Mouse (Mus musculus): ENCODE results near the gene Psmb7. TPM values are rescaled to one million over a fixed set of nuclear protein-coding genes. Genes with fewer than 3 reads are reported as not detected.

The Psmb7 gene
- polyA plus RNA-seq, 1 experiment from 2014 or later, result 299 TPM

DNA sequence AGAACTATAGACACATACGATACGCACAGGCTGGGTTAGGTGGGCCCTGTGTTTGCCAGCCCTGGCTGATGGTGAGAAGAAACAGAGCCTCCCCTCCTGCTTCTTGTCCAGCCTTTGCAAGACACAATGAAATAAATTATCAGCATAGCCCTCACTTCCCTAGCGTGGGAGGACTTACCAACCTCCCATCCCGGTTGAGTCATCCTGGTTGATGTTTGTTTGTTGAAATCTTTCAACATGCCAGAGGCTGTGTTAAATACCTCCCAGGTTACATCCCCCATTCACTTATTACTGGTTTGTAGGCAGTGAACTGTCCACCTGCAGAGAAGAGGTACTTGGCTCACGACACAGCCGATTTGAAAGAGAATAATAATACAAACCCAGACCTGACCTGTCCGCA, 3.8 kb upstream of the Psmb7 start:
- no peak; the same call in 1 of the 2 replicates for ATAC-seq
- H3K27me3 ChIP-seq (replicated peaks; ENCODE audit: control insufficient read depth, insufficient read depth, low read length), result no peaks in the 10 kb centered on the region
- no peak overlapping the region for H3K9ac ChIP-seq (ENCODE audit: low read depth, low read length)
- H3K4me3 ChIP-seq (ENCODE audit: low read length), result no peak overlapping the region
- 0 out of 2 replicates have a peak overlapping the region, but pooled peaks have one; percentile 14 for H3K27ac ChIP-seq (ENCODE audit: low read depth, low read length)
- no peaks in the 10 kb centered on the region for H3K9me3 ChIP-seq (ENCODE audit: control insufficient read depth, low read length)
- no peak overlapping the region for H3K4me2 ChIP-seq (ENCODE audit: low read length)
- peaks cover 17% of the 10 kb centered on the region for H3K4me1 ChIP-seq (ENCODE audit: control insufficient read depth, insufficient read depth, low read depth, low read length)
- H3K36me3 ChIP-seq (ENCODE audit: control insufficient read depth, insufficient read depth, low read length), result no peaks in the 10 kb centered on the region
- 76% methylated on average over 7 of the region's 7 CpGs for WGBS

GRCm38 (mm10) chr2:38647201-38647606, 3.3 kb upstream of the Psmb7 start:
- Histone ChIP-seq H3K36me3 (ENCODE audit: control insufficient read depth, insufficient read depth, low read length) (no peaks in the 10 kb centered on the region), H3K4me1 (ENCODE audit: control insufficient read depth, insufficient read depth, low read depth, low read length) (peaks cover 20% of the 10 kb centered on the region), H3K9me3 (ENCODE audit: control insufficient read depth, low read length) (no peaks in the 10 kb centered on the region), H3K27ac (ENCODE audit: low read depth, low read length) (0 out of 2 replicates have a peak overlapping the region, but pooled peaks have one; percentile 14), H3K27me3 (replicated peaks; ENCODE audit: control insufficient read depth, insufficient read depth, low read length) (no peaks in the 10 kb centered on the region), H3K9ac (ENCODE audit: low read depth, low read length) (no peak overlapping the region), H3K4me3 (ENCODE audit: low read length) (no peak overlapping the region), H3K4me2 (ENCODE audit: low read length) (no peak overlapping the region)
- ATAC-seq, result peak; percentile 56
- WGBS, result 53% methylated on average over 8 of the region's 8 CpGs

- Histone ChIP-seq H3K4me2 (ENCODE audit: low read length) (no peak overlapping the region), H3K27ac (ENCODE audit: low read depth, low read length) (no peak overlapping the region), H3K4me1 (ENCODE audit: control insufficient read depth, insufficient read depth, low read depth, low read length) (peaks cover 20% of the 10 kb centered on the region), H3K4me3 (ENCODE audit: low read length) (no peak overlapping the region), H3K9me3 (ENCODE audit: control insufficient read depth, low read length) (no peaks in the 10 kb centered on the region), H3K9ac (ENCODE audit: low read depth, low read length) (no peak overlapping the region), H3K27me3 (replicated peaks; ENCODE audit: control insufficient read depth, insufficient read depth, low read length) (no peaks in the 10 kb centered on the region), H3K36me3 (ENCODE audit: control insufficient read depth, insufficient read depth, low read length) (peaks cover 2% of the 10 kb centered on the region; the same call in 1 of the 2 replicates)
- 0% methylated on average over 3 of the region's 3 CpGs for WGBS
- peak; percentile 64 for ATAC-seq
Measured at GRCm38 (mm10) chr2:38645936-38646335, 2.0 kb upstream of the Psmb7 start.

- Histone ChIP-seq H3K27me3 (replicated peaks; ENCODE audit: control insufficient read depth, insufficient read depth, low read length) (no peaks in the 10 kb centered on the region), H3K4me3 (ENCODE audit: low read length) (no peak overlapping the region), H3K4me1 (ENCODE audit: control insufficient read depth, insufficient read depth, low read depth, low read length) (peaks cover 13% of the 10 kb centered on the region), H3K36me3 (ENCODE audit: control insufficient read depth, insufficient read depth, low read length) (peaks cover 16% of the 10 kb centered on the region), H3K9ac (ENCODE audit: low read depth, low read length) (no peak overlapping the region), H3K9me3 (ENCODE audit: control insufficient read depth, low read length) (no peaks in the 10 kb centered on the region), H3K4me2 (ENCODE audit: low read length) (no peak overlapping the region), H3K27ac (ENCODE audit: low read depth, low read length) (no peak overlapping the region)
- WGBS, result 96% methylated on average over 1 of the region's 1 CpGs
- ATAC-seq, result no peak
Measured at GRCm38 (mm10) chr2:38641761-38642160, 2.1 kb downstream of the Psmb7 start.

GRCm38 (mm10) chr2:38637716-38638267, 6.1 kb downstream of the Psmb7 start:
- Histone ChIP-seq H3K4me3 (ENCODE audit: low read length) (no peak overlapping the region), H3K27ac (ENCODE audit: low read depth, low read length) (no peak overlapping the region), H3K4me1 (ENCODE audit: control insufficient read depth, insufficient read depth, low read depth, low read length) (peaks cover 5% of the 10 kb centered on the region), H3K9ac (ENCODE audit: low read depth, low read length) (no peak overlapping the region), H3K36me3 (ENCODE audit: control insufficient read depth, insufficient read depth, low read length) (peaks cover 32% of the 10 kb centered on the region), H3K27me3 (replicated peaks; ENCODE audit: control insufficient read depth, insufficient read depth, low read length) (no peaks in the 10 kb centered on the region), H3K9me3 (ENCODE audit: control insufficient read depth, low read length) (no peaks in the 10 kb centered on the region), H3K4me2 (ENCODE audit: low read length) (no peak overlapping the region)
- 71% methylated on average over 4 of the region's 4 CpGs for WGBS
- ATAC-seq, result 0 out of 2 replicates have a peak, but pooled peaks have one; percentile 20

DNA sequence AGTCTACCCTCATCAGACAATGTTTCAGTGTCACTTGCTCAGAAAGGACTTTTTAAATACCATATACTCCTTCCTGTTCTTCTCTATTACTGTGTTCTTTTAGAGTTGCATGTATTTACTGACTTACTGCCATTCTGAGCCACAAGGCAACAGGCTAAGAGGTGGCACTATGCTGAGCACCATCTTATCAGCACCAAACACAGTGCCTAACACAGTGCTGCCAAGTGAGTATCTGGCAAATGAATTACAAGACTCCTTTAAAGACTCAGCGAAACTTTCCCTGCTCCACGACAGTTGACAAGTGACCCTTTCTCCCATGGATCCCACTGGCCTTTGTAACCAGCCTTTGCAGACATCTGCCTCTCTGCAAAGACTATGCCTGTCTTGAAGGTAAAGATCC, 13.3 kb downstream of the Psmb7 start:
- Histone ChIP-seq H3K27ac (ENCODE audit: low read depth, low read length) (no peak overlapping the region), H3K9me3 (ENCODE audit: control insufficient read depth, low read length) (no peaks in the 10 kb centered on the region), H3K27me3 (replicated peaks; ENCODE audit: control insufficient read depth, insufficient read depth, low read length) (no peaks in the 10 kb centered on the region), H3K4me2 (ENCODE audit: low read length) (no peak overlapping the region), H3K36me3 (ENCODE audit: control insufficient read depth, insufficient read depth, low read length) (peaks cover 32% of the 10 kb centered on the region), H3K9ac (ENCODE audit: low read depth, low read length) (no peak overlapping the region), H3K4me3 (ENCODE audit: low read length) (no peak overlapping the region), H3K4me1 (ENCODE audit: control insufficient read depth, insufficient read depth, low read depth, low read length) (no peaks in the 10 kb centered on the region)
- ATAC-seq, result no peak
- 88% methylated on average over 2 of the region's 2 CpGs for WGBS

GRCm38 (mm10) chr2:38629451-38629850, 14.4 kb downstream of the Psmb7 start:
- Histone ChIP-seq H3K4me1 (ENCODE audit: control insufficient read depth, insufficient read depth, low read depth, low read length) (no peaks in the 10 kb centered on the region), H3K27ac (ENCODE audit: low read depth, low read length) (no peak overlapping the region), H3K4me3 (ENCODE audit: low read length) (no peak overlapping the region), H3K9me3 (ENCODE audit: control insufficient read depth, low read length) (no peaks in the 10 kb centered on the region), H3K4me2 (ENCODE audit: low read length) (no peak overlapping the region), H3K9ac (ENCODE audit: low read depth, low read length) (no peak overlapping the region), H3K27me3 (replicated peaks; ENCODE audit: control insufficient read depth, insufficient read depth, low read length) (no peaks in the 10 kb centered on the region), H3K36me3 (ENCODE audit: control insufficient read depth, insufficient read depth, low read length) (peaks cover 25% of the 10 kb centered on the region)
- ATAC-seq, result peak; percentile 60; the same call in 1 of the 2 replicates
- WGBS, result 92% methylated on average over 3 of the region's 3 CpGs

GRCm38 (mm10) chr2:38628801-38629200, 15.1 kb downstream of the Psmb7 start:
- Histone ChIP-seq H3K4me2 (ENCODE audit: low read length) (no peak overlapping the region), H3K36me3 (ENCODE audit: control insufficient read depth, insufficient read depth, low read length) (peaks cover 25% of the 10 kb centered on the region), H3K9me3 (ENCODE audit: control insufficient read depth, low read length) (no peaks in the 10 kb centered on the region), H3K27ac (ENCODE audit: low read depth, low read length) (no peak overlapping the region), H3K4me3 (ENCODE audit: low read length) (no peak overlapping the region), H3K9ac (ENCODE audit: low read depth, low read length) (no peak overlapping the region), H3K27me3 (replicated peaks; ENCODE audit: control insufficient read depth, insufficient read depth, low read length) (no peaks in the 10 kb centered on the region), H3K4me1 (ENCODE audit: control insufficient read depth, insufficient read depth, low read depth, low read length) (no peaks in the 10 kb centered on the region)
- no peak for ATAC-seq
- WGBS, result 95% methylated on average over 4 of the region's 4 CpGs

GRCm38 (mm10) chr2:38623821-38624590, 19.9 kb downstream of the Psmb7 start:
- H3K9me3 ChIP-seq (ENCODE audit: control insufficient read depth, low read length), result no peaks in the 10 kb centered on the region
- H3K36me3 ChIP-seq (ENCODE audit: control insufficient read depth, insufficient read depth, low read length), result peaks cover 6% of the 10 kb centered on the region
- 93% methylated on average over 8 of the region's 8 CpGs for WGBS
- H3K4me2 ChIP-seq (ENCODE audit: low read length), result no peak overlapping the region
- H3K4me3 ChIP-seq (ENCODE audit: low read length), result no peak overlapping the region
- no peak overlapping the region for H3K9ac ChIP-seq (ENCODE audit: low read depth, low read length)
- H3K27me3 ChIP-seq (replicated peaks; ENCODE audit: control insufficient read depth, insufficient read depth, low read length), result no peaks in the 10 kb centered on the region
- peaks cover 10% of the 10 kb centered on the region for H3K4me1 ChIP-seq (ENCODE audit: control insufficient read depth, insufficient read depth, low read depth, low read length)
- H3K27ac ChIP-seq (ENCODE audit: low read depth, low read length), result no peak overlapping the region
- ATAC-seq, result no peak

All from hindbrain, embryonic 16.5 days (tissue).